Mouse (Mus musculus) liver, adult 2 months (tissue): ENCODE measurements at regions not wholly inside any gene's neighbourhood (a gene's known extent, or its start where the extent isn't known, plus 50 kb on each side); places are given as distances from the start of the nearest gene placed in this dataset.
A peak's percentile ranks its signal among the peaks of the same experiment; 100 is the strongest.

Source experiments
- DNase-seq: peaks from one replicate; pipeline ENCODE4 v3.0.0-alpha.2; 2011; ENCODE audit warnings: low read depth, low spot score; ENCODE audit errors: extremely low read depth
- H3K27ac ChIP-seq: fragments of 200-500 bp; replicated peaks from 2 replicates; pipeline ENCODE4 v1.5.1; 2012; ENCODE audit warnings: low read depth, mild to moderate bottlenecking, control low read depth, inconsistent platforms, low read length; ENCODE audit not compliant: insufficient read depth
- H3K27me3 ChIP-seq: fragments of 200-500 bp; 2 replicates; pipeline ENCODE4 v1.6.1; 2012; ENCODE audit warnings: mild to moderate bottlenecking, moderate library complexity, low read length, inconsistent platforms; ENCODE audit not compliant: control insufficient read depth, insufficient read depth
- H3K36me3 ChIP-seq: fragments of 200-500 bp; 2 replicates; pipeline ENCODE4 v1.6.1; 2012; ENCODE audit warnings: low read length, inconsistent platforms; ENCODE audit not compliant: control insufficient read depth, insufficient read depth
- H3K4me1 ChIP-seq: fragments of 200-500 bp; 2 replicates; pipeline ENCODE4 v1.6.1; 2011; ENCODE audit warnings: low read length; ENCODE audit not compliant: control insufficient read depth, insufficient read depth
- H3K4me3 ChIP-seq: fragments of 200-500 bp; 2 replicates; pipeline ENCODE4 v1.5.1; 2011; ENCODE audit warnings: low read depth, mild to moderate bottlenecking, control low read depth, low read length, moderate library complexity; ENCODE audit not compliant: insufficient read depth
- H3K79me2 ChIP-seq: fragments of 200-500 bp; 2 replicates; pipeline ENCODE4 v1.6.1; 2012; ENCODE audit warnings: inconsistent platforms, mild to moderate bottlenecking, low read length, moderate library complexity; ENCODE audit not compliant: control insufficient read depth, insufficient read depth
- H3K9ac ChIP-seq: fragments of 200-500 bp; 2 replicates; pipeline ENCODE4 v1.6.1; 2012; ENCODE audit warnings: low read depth, mild to moderate bottlenecking, control low read depth, inconsistent platforms, low read length
- CTCF ChIP-seq: fragments of 200-500 bp; IDR thresholded peaks from 2 replicates; pipeline ENCODE4 v1.5.1; 2011; ENCODE audit warnings: low read depth, low read length, control low read depth
- POLR2A ChIP-seq: fragments of 200-500 bp; IDR thresholded peaks from 2 replicates; pipeline ENCODE4 v1.6.1; 2011; ENCODE audit warnings: low read length, control low read depth; ENCODE audit not compliant: insufficient read depth; ENCODE audit errors: extremely low read depth
- WGBS: fragments of 180-500 bp; shearing (Covaris S2); methylation state at CpG from one replicate; pipeline ENCODE4 v1.1.7; 2018; 5-methylcytosine and 5-hydroxymethylcytosine counted together

DNA sequence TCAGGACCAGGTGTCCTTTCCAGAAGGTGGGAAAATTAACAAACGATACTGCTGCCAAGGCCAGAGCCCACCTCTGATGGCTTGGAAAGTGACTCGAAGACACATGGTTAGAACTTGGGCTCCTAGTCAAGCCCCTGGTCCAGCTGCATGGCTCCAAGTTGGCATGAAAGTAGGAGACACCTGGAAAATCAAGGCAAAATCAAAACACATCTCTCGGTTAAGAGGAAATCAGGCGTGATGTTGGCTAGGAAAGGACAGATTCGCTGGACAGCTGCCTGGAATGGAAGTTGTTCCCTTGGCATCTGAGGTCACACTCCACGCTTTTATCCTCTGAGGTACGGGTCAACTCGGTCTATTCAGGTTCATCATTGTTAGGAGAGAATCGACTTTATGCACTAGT lies 150.3 kb upstream of the Crim1 start:
- Histone ChIP-seq H3K79me2 (no peaks in the 10 kb centered on the region), H3K9ac (no peak overlapping the region), H3K27ac (no peak overlapping the region), H3K27me3 (no peaks in the 10 kb centered on the region), H3K4me1 (no peaks in the 10 kb centered on the region), H3K36me3 (no peaks in the 10 kb centered on the region), H3K4me3 (no peak overlapping the region)
- TF ChIP-seq POLR2A: no peak
- TF ChIP-seq CTCF: no peak
- WGBS: 78% methylated on average over 9 of the region's 9 CpGs
- no peak for DNase-seq

DNA sequence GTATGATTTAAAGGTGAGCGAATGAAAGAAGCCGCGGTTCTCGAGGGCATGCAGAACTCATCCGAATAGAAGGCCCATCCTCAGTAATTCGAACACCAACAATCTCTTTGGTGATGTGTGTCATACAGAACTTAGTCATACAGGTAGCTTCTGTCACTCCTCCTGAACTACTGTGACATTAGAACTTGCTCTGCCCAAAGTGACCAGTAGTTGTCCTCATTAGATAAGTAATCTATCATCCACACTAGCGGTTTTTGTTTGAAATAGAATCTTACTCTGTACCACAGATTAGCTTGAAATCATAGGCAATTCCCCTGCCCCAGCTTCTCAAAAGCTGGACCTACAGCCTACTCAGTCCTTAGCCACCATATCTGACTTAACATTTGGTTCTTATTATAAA lies 149.8 kb upstream of the Crim1 start:
- no peaks in the 10 kb centered on the region for H3K36me3 ChIP-seq
- no peak for TF ChIP-seq POLR2A
- no peak for TF ChIP-seq CTCF
- no peak overlapping the region for H3K9ac ChIP-seq
- no peaks in the 10 kb centered on the region for H3K27me3 ChIP-seq
- 81% methylated on average over 7 of the region's 7 CpGs for WGBS
- H3K4me1 ChIP-seq: no peaks in the 10 kb centered on the region
- no peaks in the 10 kb centered on the region for H3K79me2 ChIP-seq
- H3K4me3 ChIP-seq: no peak overlapping the region
- peak; percentile 5 for DNase-seq
- H3K27ac ChIP-seq: no peak overlapping the region

DNA sequence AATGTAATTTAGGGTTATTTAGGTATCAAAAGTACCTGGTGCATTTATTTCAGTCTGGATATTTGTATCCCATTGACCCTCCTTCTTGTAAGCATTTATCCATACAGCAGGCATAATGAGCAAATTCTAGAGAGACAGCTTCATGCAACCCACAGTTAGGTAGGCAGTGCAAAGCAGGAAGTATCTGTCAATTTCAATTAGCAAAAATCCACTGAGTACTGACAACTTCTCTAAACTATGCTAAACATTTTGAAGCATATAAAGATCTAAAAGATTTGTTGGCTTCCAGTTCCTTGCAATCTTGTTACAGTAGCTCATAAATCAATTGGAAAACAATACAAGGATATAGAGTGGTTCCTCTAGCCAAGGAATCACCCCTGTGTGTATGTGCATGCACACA lies 124.2 kb upstream of the Crim1 start:
- Histone ChIP-seq H3K9ac (no peak overlapping the region), H3K4me1 (no peaks in the 10 kb centered on the region), H3K4me3 (no peak overlapping the region), H3K27ac (no peak overlapping the region), H3K79me2 (no peaks in the 10 kb centered on the region), H3K36me3 (no peaks in the 10 kb centered on the region), H3K27me3 (0 out of 2 replicates have a peak, but pooled peaks cover 2% of the 10 kb centered on the region)
- DNase-seq: no peak
- TF ChIP-seq CTCF (no peak), POLR2A (no peak)

GRCm38 (mm10) chr17:78078381-78078780 lies 121.7 kb upstream of the Crim1 start:
- Histone ChIP-seq H3K4me3 (no peak overlapping the region), H3K27ac (no peak overlapping the region), H3K4me1 (no peaks in the 10 kb centered on the region), H3K79me2 (no peaks in the 10 kb centered on the region), H3K27me3 (0 out of 2 replicates have a peak, but pooled peaks cover 2% of the 10 kb centered on the region), H3K9ac (no peak overlapping the region), H3K36me3 (no peaks in the 10 kb centered on the region)
- no peak for DNase-seq
- TF ChIP-seq POLR2A: no peak
- TF ChIP-seq CTCF: no peak
- 45% methylated on average over 1 of the region's 1 CpGs for WGBS

- 33% methylated on average over 4 of the region's 4 CpGs for WGBS
- Histone ChIP-seq H3K27me3 (no peaks in the 10 kb centered on the region), H3K4me1 (no peaks in the 10 kb centered on the region), H3K9ac (no peak overlapping the region), H3K27ac (no peak overlapping the region), H3K4me3 (no peak overlapping the region), H3K79me2 (no peaks in the 10 kb centered on the region), H3K36me3 (no peaks in the 10 kb centered on the region)
- DNase-seq: no peak
- TF ChIP-seq POLR2A (no peak), CTCF (no peak)
Observed at GRCm38 (mm10) chr17:78084419-78084818, 115.6 kb upstream of the Crim1 start.

- H3K27ac ChIP-seq: no peak overlapping the region
- H3K79me2 ChIP-seq: no peaks in the 10 kb centered on the region
- H3K27me3 ChIP-seq: no peaks in the 10 kb centered on the region
- TF ChIP-seq POLR2A (no peak), CTCF (no peak)
- H3K36me3 ChIP-seq: no peaks in the 10 kb centered on the region
- H3K4me1 ChIP-seq: no peaks in the 10 kb centered on the region
- H3K4me3 ChIP-seq: no peak overlapping the region
- WGBS: 75% methylated on average over 8 of the region's 8 CpGs
- DNase-seq: no peak
- no peak overlapping the region for H3K9ac ChIP-seq
Observed at GRCm38 (mm10) chr17:78086963-78087362, 113.1 kb upstream of the Crim1 start.
